Mouse (Mus musculus): ENCODE measurements around the gene Wnk2.
A peak's percentile ranks its signal among the peaks of the same experiment; 100 is the strongest.
"Not testable (repeated sequence)": the region's sequence is repeated elsewhere in the genome, so short reads cannot be mapped to it uniquely, and the experiment has no call there.

The Wnk2 gene

GRCm38 (mm10) chr13:49092596-49092995 is 55.2 kb downstream of the Wnk2 start:
- DNase-seq (ENCODE audit: low spot score), result no peak

GRCm38 (mm10) chr13:49090176-49090575 is 57.6 kb downstream of the Wnk2 start:
- no peak for DNase-seq (ENCODE audit: low spot score)

GRCm38 (mm10) chr13:49088874-49089273 is 58.9 kb downstream of the Wnk2 start:
- no peak for DNase-seq (ENCODE audit: low spot score)

- DNase-seq (ENCODE audit: low spot score), result no peak
Observed at GRCm38 (mm10) chr13:49087420-49087819, 60.4 kb downstream of the Wnk2 start.

- no peak for DNase-seq (ENCODE audit: low spot score)
Observed at GRCm38 (mm10) chr13:49086431-49086830, 61.4 kb downstream of the Wnk2 start.

DNA sequence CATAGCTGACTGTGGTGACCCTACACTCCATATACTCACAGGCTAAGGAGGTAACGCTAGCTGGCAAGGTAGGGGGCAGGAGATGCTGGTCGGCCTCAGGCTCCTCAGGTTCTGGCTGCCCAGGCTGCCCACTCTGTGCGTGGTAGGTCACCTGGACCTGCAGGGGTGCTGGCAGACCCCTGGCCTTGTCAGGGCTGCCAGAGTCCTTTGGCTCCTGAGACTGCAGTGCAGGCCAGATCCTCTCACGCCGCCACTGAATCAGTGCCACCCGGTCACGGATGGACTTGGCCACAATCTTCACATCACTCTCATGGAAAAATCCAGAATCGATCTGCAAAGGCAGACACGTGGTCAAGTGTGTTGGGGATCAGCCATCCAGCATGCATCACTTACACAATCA is 62.6 kb downstream of the Wnk2 start:
- DNase-seq (ENCODE audit: low spot score), result no peak

DNA sequence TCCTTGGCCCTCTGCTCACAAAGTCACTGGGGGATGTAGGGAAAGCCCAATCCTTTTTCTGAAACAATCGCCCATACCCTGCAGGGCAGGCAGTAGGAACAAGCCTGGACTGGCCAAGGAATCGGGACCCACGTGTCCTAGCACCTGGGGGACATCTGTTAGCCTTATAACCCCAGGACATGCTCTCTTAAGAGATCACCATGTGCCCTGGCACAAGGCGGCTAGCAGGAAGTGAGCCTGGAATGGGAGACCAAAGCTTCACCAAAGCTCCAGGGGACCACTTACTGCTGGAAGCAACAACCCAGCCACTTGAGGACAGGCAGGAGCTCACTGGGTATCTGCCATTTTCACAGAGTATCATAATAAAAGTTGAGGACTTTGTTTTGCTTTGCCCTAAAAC is 63.0 kb downstream of the Wnk2 start:
- DNase-seq (ENCODE audit: low spot score), result no peak

GRCm38 (mm10) chr13:49083941-49084340 is 63.9 kb downstream of the Wnk2 start:
- no peak for DNase-seq (ENCODE audit: low spot score)

- DNase-seq (ENCODE audit: low spot score), result no peak
Observed at GRCm38 (mm10) chr13:49082151-49082879, 65.5 kb downstream of the Wnk2 start.

- no peak for DNase-seq (ENCODE audit: low spot score)
Observed at GRCm38 (mm10) chr13:49076196-49076595, 71.6 kb downstream of the Wnk2 start.

DNA sequence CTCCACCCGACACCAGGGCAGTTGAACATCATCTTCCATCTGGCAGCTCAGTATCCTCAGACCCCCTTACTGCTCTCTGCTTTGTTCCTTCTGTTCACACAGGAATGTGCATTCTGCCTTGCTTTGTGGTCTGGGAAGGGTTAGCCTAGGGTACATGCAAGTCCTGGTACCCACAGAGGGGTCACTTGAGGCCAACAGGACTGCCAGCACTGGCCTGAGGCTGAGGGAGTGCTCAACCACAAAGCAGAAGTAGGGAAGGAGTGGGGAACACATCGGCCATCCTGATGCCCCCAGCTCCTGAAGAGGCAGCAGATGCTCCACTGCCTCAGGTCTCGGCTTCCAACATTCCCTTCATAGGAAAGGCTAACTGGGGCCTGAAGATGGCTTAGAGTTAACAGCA is 72.4 kb downstream of the Wnk2 start:
- DNase-seq (ENCODE audit: low spot score), result no peak

GRCm38 (mm10) chr13:49073295-49073694 is 74.5 kb downstream of the Wnk2 start:
- DNase-seq (ENCODE audit: low spot score), result no peak

- no peak for DNase-seq (ENCODE audit: low spot score)
Observed at GRCm38 (mm10) chr13:49071861-49072260, 76.0 kb downstream of the Wnk2 start.

GRCm38 (mm10) chr13:49069979-49070378 is 77.8 kb downstream of the Wnk2 start:
- no peak for DNase-seq (ENCODE audit: low spot score)

DNA sequence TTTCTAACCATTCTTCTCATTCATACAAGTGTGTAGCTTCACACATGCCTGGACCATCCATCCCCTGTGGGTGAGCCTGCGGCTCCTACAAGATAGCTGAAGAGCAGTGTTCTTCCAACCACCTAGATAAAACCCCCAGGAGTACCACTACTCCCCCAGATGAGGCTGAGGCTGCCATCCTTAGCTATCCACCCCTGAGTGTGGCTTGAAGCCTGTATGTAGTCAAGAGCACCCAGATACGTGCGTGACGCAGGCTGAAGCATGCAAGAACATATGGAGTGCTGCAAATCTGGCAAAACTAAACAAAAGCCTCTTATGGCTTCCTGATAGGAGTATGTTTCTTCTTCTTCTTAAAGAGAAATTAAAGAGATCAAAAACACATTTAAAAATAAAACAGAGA is 78.4 kb downstream of the Wnk2 start:
- DNase-seq (ENCODE audit: low spot score), result no peak

GRCm38 (mm10) chr13:49064257-49064656 is 83.6 kb downstream of the Wnk2 start:
- no peak for DNase-seq (ENCODE audit: low spot score)

DNA sequence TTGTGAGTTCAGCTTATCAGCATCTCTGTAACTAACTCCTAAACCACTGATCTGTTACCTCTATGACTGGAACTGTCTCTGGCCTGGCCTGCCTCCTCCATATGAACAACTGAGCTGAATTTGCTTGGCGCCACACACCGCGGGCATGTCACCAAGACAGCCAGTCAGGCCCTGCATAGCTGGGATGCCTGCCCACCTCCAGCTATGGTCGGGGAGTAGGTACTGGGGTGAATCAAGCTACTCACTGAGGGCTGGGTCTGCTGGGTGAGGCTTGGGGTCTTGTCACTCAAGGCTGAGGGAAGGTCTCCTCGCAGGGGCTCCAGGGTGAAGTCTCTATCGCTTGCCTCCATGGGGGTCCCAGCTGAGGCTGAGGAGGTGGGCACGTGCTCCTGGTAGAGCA is 87.4 kb downstream of the Wnk2 start:
- no peak for DNase-seq (ENCODE audit: low spot score)

- DNase-seq (ENCODE audit: low spot score), result peak; percentile 21
Observed at GRCm38 (mm10) chr13:49058528-49058927, 89.3 kb downstream of the Wnk2 start.

DNA sequence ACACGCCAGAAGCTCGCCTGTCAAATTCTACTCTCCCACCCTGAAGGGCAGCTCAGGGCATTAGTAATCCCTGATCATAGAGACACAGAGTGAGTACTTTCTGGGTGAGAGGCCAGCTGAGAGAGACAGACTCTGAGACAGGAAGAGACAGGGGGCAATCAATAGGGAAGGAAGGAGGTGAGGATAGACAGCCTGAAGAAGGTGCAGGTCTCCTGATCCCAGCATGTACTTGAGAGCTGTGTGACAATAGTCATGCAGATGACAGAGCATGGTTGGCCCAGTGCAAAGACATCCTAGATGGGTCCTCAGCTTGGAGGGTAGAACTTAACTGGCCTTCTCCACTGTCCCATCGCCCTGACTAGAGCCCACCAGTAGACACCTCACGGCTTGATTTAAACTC is 91.5 kb downstream of the Wnk2 start:
- DNase-seq (ENCODE audit: low spot score), result no peak

GRCm38 (mm10) chr13:49054753-49055152 is 93.1 kb downstream of the Wnk2 start:
- not testable (repeated sequence) for DNase-seq (ENCODE audit: low spot score)

DNA sequence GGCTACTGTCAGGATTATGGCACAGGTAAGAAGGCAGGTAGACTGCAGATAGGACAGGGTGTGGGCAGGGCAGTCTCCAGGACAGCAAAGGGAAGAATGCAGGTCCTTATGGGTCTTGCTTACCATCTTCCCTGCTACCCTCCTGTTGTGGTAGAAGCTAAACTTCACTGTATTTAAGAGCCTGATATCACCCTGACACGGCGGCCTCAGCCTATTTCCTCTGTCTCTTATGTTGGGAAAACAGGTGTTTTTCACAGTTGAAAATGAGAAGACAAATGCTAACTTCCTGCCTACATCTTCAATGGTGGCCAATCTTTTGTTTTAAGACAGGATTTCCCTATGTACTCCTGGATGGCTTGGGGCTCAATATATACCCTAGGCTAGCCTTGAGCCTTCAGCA is 94.5 kb downstream of the Wnk2 start:
- no peak for DNase-seq (ENCODE audit: low spot score)

DNA sequence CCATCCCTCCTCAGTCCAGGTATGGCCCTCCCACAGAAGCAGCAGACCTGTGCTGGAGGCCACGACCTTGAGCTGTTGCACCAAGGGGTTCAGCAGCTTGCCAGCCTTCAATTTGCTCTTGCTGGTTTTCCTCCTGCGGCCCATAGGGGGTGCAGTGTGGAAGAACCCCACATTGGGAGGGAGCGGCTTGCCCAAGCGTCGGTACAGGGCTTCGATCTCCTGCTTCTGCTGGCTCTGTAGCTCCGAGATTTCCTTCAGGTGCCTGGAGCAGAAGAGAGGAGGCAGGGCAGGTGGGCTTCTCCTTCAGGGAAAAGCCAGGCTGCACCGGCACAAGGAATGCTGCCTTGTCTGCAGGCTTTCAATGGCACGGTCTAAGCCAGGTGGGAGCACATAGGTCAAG is 95.3 kb downstream of the Wnk2 start:
- no peak for DNase-seq (ENCODE audit: low spot score)

- DNase-seq (ENCODE audit: low spot score), result no peak
Observed at GRCm38 (mm10) chr13:49047393-49047792, 100.4 kb downstream of the Wnk2 start.

DNA sequence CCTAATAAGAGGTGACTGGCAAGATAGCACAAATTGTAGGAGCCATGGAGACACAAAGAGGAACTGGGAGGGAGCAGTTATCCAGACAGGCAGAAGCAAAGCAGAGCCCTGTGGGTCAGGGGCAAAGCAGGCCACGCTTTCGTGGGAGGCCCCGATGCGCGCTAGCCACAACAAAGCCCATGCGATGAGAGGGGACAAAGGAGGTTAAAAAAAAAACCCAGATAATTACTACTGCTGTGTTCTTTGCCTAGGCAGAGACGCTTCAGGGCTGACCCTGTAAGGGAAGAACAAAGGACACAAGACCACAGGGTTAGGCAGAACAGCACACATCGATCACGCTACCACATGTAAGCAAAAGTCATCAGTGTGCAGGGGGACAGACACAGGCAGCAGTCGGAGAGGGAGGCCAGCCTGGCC is 103.7 kb downstream of the Wnk2 start:
- no peak for DNase-seq (ENCODE audit: low spot score)

Measured in adipocyte (in vitro differentiated cells).